ENCODE assay signal across 9 mouse cellular contexts in genomic region chr4:152088133-152088532, GRCm38 (mm10). TPM values are rescaled to one million over a fixed set of nuclear protein-coding genes. Genes with fewer than 3 reads are reported as not detected.
DNase-seq lines count a peak whose midpoint lies in the region; ATAC-seq and TF ChIP-seq lines count a peak whose summit lies in the region.
"Had no signal": no experiment of that assay in that cellular context is flagged by ENCODE, and none has a peak within 500 bp of the region (broad histone marks: within the 10 kb centered on the region; RNA-seq: fewer than 3 reads in every experiment).

No protein-coding gene starts in this region.

- H3K9me3 ChIP-seq in ES-Bruce4 (replicated peaks; ENCODE audit: control insufficient read depth, insufficient read depth, low read length, poor library complexity, severe bottlenecking), result no peaks in the 10 kb centered on the region
- no peaks in the 10 kb centered on the region for H3K9me3 ChIP-seq in forebrain, postnatal 0 days (ENCODE audit: low read length)
- H3K9me3 ChIP-seq in neural tube, embryonic 12.5 days, result no peaks in the 10 kb centered on the region

- peak; percentile 24 for DNase-seq in adrenal gland, adult 2 months
- no peak for DNase-seq in adrenal gland, adult 8-10 months
- DNase-seq in forebrain, postnatal 0 days, result peak; percentile 46
- peak; percentile 65 to 78 for DNase-seq in left cerebral cortex, postnatal 36 days (ENCODE audit: low spot score in 2 of 2)
- DNase-seq in yolk sac, embryonic 10.5 days (ENCODE audit: low spot score), result no peak
- no peak for DNase-seq in retina, embryonic 14.5 days (ENCODE audit: low spot score)

- WGBS in forebrain, postnatal 0 days, result 18% methylated on average over 4 of the region's 4 CpGs
- 33% methylated on average over 4 of the region's 4 CpGs for WGBS in neural tube, embryonic 12.5 days

- TF ChIP-seq CTCF in ES-Bruce4 (IDR thresholded peaks at IDR 0.05; ENCODE audit: low read depth, low read length), result no peak
- no peak for TF ChIP-seq CTCF in forebrain, postnatal 0 days (IDR thresholded peaks at IDR 0.05; ENCODE audit: low read depth)

- H3K4me1 ChIP-seq in ES-Bruce4 (ENCODE audit: control insufficient read depth, insufficient read depth, low read length), result peaks cover 13% of the 10 kb centered on the region
- H3K4me1 ChIP-seq in forebrain, postnatal 0 days (ENCODE audit: insufficient read depth), result peaks cover 12% of the 10 kb centered on the region
- peaks cover 25% of the 10 kb centered on the region for H3K4me1 ChIP-seq in neural tube, embryonic 12.5 days

- peak overlapping the region; percentile 94 for H3K9ac ChIP-seq in ES-Bruce4 (ENCODE audit: low read depth, poor library complexity, severe bottlenecking)
- H3K9ac ChIP-seq in forebrain, postnatal 0 days, result no peak overlapping the region
- no peak overlapping the region; the same call in 1 of the 2 replicates for H3K9ac ChIP-seq in neural tube, embryonic 12.5 days

- H3K36me3 ChIP-seq in ES-Bruce4 (ENCODE audit: control insufficient read depth, insufficient read depth, low read length, poor library complexity, severe bottlenecking), result no peaks in the 10 kb centered on the region
- H3K36me3 ChIP-seq in forebrain, postnatal 0 days (ENCODE audit: insufficient read depth), result no peaks in the 10 kb centered on the region; the same call in 1 of the 2 replicates
- no peaks in the 10 kb centered on the region for H3K36me3 ChIP-seq in neural tube, embryonic 12.5 days

- TF ChIP-seq EP300 in ES-Bruce4 (IDR thresholded peaks at IDR 0.05; ENCODE audit: insufficient read depth, low read depth, low read length), result peak; percentile 91

- peak overlapping the region; percentile 55 for H3K4me3 ChIP-seq in ES-Bruce4 (ENCODE audit: low read depth, low read length)
- no peak overlapping the region for H3K4me3 ChIP-seq in forebrain, postnatal 0 days (ENCODE audit: low read depth, low read length)
- peak overlapping the region; percentile 7; the same call in 1 of the 2 replicates for H3K4me3 ChIP-seq in neural tube, embryonic 12.5 days

- intact Hi-C loops in left cerebral cortex, postnatal 36 days (cut with DNase I), result no loop called here

- no peak for TF ChIP-seq POLR2A in ES-Bruce4 (IDR thresholded peaks at IDR 0.05; ENCODE audit: insufficient read depth, low read length)

- ATAC-seq in forebrain, postnatal 0 days, result no peak
- no peak for ATAC-seq in neural tube, embryonic 12.5 days (ENCODE audit: low FRiP score, low read depth)

- no peak overlapping the region for H3K27ac ChIP-seq in ES-Bruce4 (ENCODE audit: insufficient read depth, low read length)
- no peak overlapping the region for H3K27ac ChIP-seq in forebrain, postnatal 0 days (ENCODE audit: low read depth, low read length)
- H3K27ac ChIP-seq in neural tube, embryonic 12.5 days, result no peak overlapping the region

- H3K4me2 ChIP-seq in forebrain, postnatal 0 days (ENCODE audit: low read depth), result peak overlapping the region; percentile 85
- peak overlapping the region; percentile 93 for H3K4me2 ChIP-seq in neural tube, embryonic 12.5 days (replicated peaks)

- H3K27me3 ChIP-seq in ES-Bruce4 (ENCODE audit: control insufficient read depth, insufficient read depth, low read length, poor library complexity, severe bottlenecking), result no peaks in the 10 kb centered on the region
- H3K27me3 ChIP-seq in forebrain, postnatal 0 days (ENCODE audit: insufficient read depth, low read length), result no peaks in the 10 kb centered on the region
- peaks cover 3% of the 10 kb centered on the region; the same call in 1 of the 2 replicates for H3K27me3 ChIP-seq in neural tube, embryonic 12.5 days (replicated peaks)

RNA-seq across cellular contexts. Expression of gene Plekhg5, which starts 15.8 kb away (rescaled TPM):
- 10 to 100 TPM in 1 of 2 experiments, 1 to 10 TPM in 1; 7.4 to 15.5 TPM for total RNA-seq in adrenal gland, adult 2 months (2021)
- 21.9 and 30.7 TPM in 2 replicates for polyA plus RNA-seq in adrenal gland, adult 2 months (2012; rRNA removed)
- total RNA-seq in adrenal gland, adult 8-10 months (2022), result 10 to 100 TPM in 3 of 4 experiments, 1 to 10 TPM in 1; 8.7 to 19.5 (median 15.4) TPM
- 17.5 and 20.5 TPM in 2 replicates for polyA plus RNA-seq in ES-Bruce4 (2011; ENCODE audit: insufficient read depth, insufficient read length, low read depth, missing spikeins)
- 16.6 and 18.6 TPM in 2 replicates for total RNA-seq in forebrain, postnatal 0 days (2014; rRNA removed)
- polyA plus RNA-seq in forebrain, postnatal 0 days (2015; fragmentation: Nextera tagmentation; extraction: Ambion mirVana), result 9.2 and 12.8 TPM in 2 replicates
- 10 to 100 TPM; 82.5 to 84.4 TPM for total RNA-seq in left cerebral cortex, postnatal 36 days (2021)
- polyA plus RNA-seq in neural tube, embryonic 12.5 days (2016; fragmentation: Nextera tagmentation; extraction: Ambion mirVana), result 10.4 and 10.6 TPM in 2 replicates

RNA-seq across cellular contexts. Expression of gene Tnfrsf25, which starts 27.6 kb away (rescaled TPM):
- 1 to 10 TPM in 1 of 2 experiments, under 1 TPM in 1; 0.79 to 1.3 TPM for total RNA-seq in adrenal gland, adult 2 months (2021)
- 2.5 TPM in 2 replicates for polyA plus RNA-seq in adrenal gland, adult 2 months (2012; rRNA removed)
- 1 to 10 TPM in 3 of 4 experiments, under 1 TPM in 1; 0.73 to 2.0 (median 1.3) TPM for total RNA-seq in adrenal gland, adult 8-10 months (2022)
- polyA plus RNA-seq in ES-Bruce4 (2011; ENCODE audit: insufficient read depth, insufficient read length, low read depth, missing spikeins), result 1.5 and 2.0 TPM in 2 replicates
- 1.4 TPM in 1 of 2 replicates, not detected in the other for total RNA-seq in forebrain, postnatal 0 days (2014; rRNA removed)
- polyA plus RNA-seq in forebrain, postnatal 0 days (2015; fragmentation: Nextera tagmentation; extraction: Ambion mirVana), result 0.19 and 0.30 TPM in 2 replicates
- 10 to 100 TPM in 1 of 2 experiments, 1 to 10 TPM in 1; 8.7 to 10.1 TPM for total RNA-seq in left cerebral cortex, postnatal 36 days (2021)
- 0.80 and 1.2 TPM in 2 replicates for polyA plus RNA-seq in neural tube, embryonic 12.5 days (2016; fragmentation: Nextera tagmentation; extraction: Ambion mirVana)

RNA-seq across cellular contexts. Expression of gene Nol9, which starts 49.0 kb away (rescaled TPM):
- total RNA-seq in adrenal gland, adult 2 months (2021), result 10 to 100 TPM; 16.8 to 30.6 TPM
- 21.3 and 27.4 TPM in 2 replicates for polyA plus RNA-seq in adrenal gland, adult 2 months (2012; rRNA removed)
- 10 to 100 TPM; 21.3 to 29.6 (median 25.8) TPM for total RNA-seq in adrenal gland, adult 8-10 months (2022)
- 71.0 and 71.7 TPM in 2 replicates for polyA plus RNA-seq in ES-Bruce4 (2011; ENCODE audit: insufficient read depth, insufficient read length, low read depth, missing spikeins)
- 26.9 and 31.8 TPM in 2 replicates for total RNA-seq in forebrain, postnatal 0 days (2014; rRNA removed)
- polyA plus RNA-seq in forebrain, postnatal 0 days (2015; fragmentation: Nextera tagmentation; extraction: Ambion mirVana), result 14.9 and 20.1 TPM in 2 replicates
- 10 to 100 TPM; 17.1 to 19.3 TPM for total RNA-seq in left cerebral cortex, postnatal 36 days (2021)
- 33.5 and 34.8 TPM in 2 replicates for polyA plus RNA-seq in neural tube, embryonic 12.5 days (2016; fragmentation: Nextera tagmentation; extraction: Ambion mirVana)

RNA-seq across cellular contexts. Expression of gene Tas1r1, which starts 49.8 kb away (rescaled TPM):
- total RNA-seq in adrenal gland, adult 2 months (2021), result 1 to 10 TPM in 1 of 2 experiments, not detected in 1; 1.4 TPM
- polyA plus RNA-seq in adrenal gland, adult 2 months (2012; rRNA removed), result 0.09 TPM in 1 of 2 replicates, not detected in the other
- total RNA-seq in adrenal gland, adult 8-10 months (2022), result under 1 TPM in 1 of 4 experiments, not detected in 3; 0.71 TPM
- 0.38 and 0.55 TPM in 2 replicates for polyA plus RNA-seq in ES-Bruce4 (2011; ENCODE audit: insufficient read depth, insufficient read length, low read depth, missing spikeins)
- 0.54 and 1.00 TPM in 2 replicates for total RNA-seq in forebrain, postnatal 0 days (2014; rRNA removed)
- polyA plus RNA-seq in forebrain, postnatal 0 days (2015; fragmentation: Nextera tagmentation; extraction: Ambion mirVana), result 1.1 and 1.5 TPM in 2 replicates
- total RNA-seq in left cerebral cortex, postnatal 36 days (2021), result under 1 TPM; 0.64 to 0.75 TPM
- 1.2 and 1.4 TPM in 2 replicates for polyA plus RNA-seq in neural tube, embryonic 12.5 days (2016; fragmentation: Nextera tagmentation; extraction: Ambion mirVana)
- total RNA-seq: neutrophil, adult 5-6 weeks had no signal

Comparison
In these comparisons a context has a peak if more than half of its experiments do, and no peak if none do; other contexts are left out.
1. DNase-seq: peak in adrenal gland, adult 2 months (single experiment), forebrain, postnatal 0 days (single experiment) and left cerebral cortex, postnatal 36 days (2 of 2); none in adrenal gland, adult 8-10 months (single experiment), yolk sac, embryonic 10.5 days (single experiment) and retina, embryonic 14.5 days (single experiment).